Mouse (Mus musculus) T-cell, adult 2 months (primary cell): ENCODE data around the gene Sptbn1.

Experiments
- DNase-seq: peaks from one replicate; pipeline ENCODE4 v3.0.0; 2022; ENCODE audit warnings: low spot score

Gene Sptbn1

DNA sequence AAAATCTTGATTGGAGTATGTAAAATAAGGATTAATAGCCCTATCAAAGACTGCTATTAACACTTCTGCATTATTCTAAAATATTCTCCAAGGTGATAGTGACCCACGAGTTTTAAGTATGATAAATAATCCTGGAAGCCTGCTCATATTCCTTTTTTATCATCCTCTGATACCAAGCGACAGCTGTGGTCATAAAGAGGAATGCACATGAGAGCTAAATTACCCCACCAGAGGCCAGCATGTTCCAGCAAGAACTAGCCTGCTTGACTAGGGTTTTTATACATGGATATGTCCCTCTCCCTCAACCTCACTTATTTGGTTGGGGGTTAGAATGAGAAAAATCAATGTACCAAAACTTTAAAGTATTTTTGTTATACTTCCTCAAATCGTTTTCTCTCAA is 56.8 kb downstream of the Sptbn1 start:
- DNase-seq: no peak

DNA sequence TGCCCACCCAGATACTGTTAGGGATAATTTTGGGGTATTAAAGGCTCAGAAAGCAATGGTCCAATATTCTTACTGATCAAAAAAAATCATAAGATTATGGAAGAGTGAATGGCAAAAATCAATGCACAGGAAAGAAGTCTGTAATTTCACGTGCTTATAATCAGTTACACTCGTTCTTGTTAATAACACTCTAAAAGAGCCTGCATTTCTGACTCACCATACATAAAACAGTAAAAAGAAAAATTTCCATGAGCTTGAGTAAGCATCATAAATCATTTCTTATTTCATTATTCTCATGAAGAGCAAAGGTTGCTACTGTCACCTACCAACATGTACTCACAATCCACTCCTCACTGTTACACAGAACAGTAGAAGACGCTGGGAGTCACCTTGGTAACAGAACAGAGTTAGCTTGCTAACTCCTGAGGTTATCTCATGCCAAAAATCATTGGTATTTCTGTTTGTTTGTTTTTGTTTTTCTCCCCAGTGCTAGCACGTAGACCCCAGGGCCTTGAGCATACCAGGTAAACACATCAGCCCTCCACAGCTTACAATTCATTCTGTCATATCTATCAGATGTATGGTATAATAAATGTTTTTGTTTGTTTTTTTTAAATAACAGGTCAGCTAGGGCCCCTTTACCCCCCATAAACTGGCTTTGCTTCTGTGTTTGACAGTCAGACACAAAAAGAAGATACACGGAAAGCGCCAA is 57.7 kb downstream of the Sptbn1 start:
- DNase-seq: no peak

DNA sequence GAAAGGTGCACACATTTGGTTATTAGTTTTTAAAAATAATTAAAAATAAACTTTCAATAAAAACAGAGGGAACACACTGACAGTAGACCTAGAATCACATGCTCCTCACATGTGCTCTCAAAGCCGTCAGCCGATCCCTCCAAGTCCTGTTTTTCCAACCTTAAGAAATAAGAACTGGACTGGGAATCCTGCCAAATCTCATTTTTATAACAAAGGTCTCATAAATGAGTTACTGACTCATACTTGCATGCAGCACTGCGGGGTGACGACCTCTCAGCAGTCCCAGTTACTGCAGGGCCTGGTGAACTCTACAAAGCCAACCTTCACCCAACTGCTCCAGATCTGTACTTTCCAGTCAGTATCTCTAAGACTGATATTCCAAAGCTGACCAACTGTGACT is 58.5 kb downstream of the Sptbn1 start:
- no peak for DNase-seq

DNA sequence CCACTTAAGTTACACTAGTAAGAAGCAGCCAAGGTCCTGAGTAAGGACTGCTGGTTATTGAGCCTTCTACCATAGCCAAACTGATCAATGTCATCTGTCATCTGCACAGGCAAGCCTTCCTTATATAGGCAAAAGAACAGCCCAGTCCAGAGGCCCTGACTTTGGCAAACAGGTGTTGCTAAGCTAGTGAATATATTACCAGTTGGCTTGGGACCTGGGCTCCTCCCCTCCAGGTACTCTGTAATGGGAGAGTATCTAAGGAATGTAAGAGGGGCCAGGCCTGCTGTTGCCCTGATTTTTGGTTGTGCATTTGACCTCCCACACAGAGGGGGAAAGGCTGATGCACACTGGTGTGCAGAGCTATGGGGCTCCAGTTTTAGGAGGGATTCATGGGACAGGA is 63.6 kb downstream of the Sptbn1 start:
- DNase-seq: no peak

DNA sequence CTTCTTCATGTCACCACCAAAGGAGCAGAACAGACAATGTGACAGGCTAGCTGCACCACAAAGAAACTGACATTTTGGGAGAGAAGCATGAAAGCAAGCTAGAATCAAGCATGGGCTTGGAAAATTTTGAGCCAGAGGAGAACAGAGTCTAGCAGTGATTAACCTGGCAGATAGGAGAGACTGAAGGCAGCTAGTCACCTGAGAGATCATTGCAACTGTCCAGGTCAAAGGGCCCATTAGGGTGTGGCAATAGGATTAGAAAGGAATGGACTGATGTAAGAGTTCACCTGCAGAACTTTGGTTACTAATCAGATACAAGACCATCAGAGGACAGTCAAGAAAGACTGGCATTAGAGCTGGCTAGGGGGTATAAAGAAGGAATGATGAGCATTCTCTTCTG is 67.6 kb downstream of the Sptbn1 start:
- no peak for DNase-seq

DNA sequence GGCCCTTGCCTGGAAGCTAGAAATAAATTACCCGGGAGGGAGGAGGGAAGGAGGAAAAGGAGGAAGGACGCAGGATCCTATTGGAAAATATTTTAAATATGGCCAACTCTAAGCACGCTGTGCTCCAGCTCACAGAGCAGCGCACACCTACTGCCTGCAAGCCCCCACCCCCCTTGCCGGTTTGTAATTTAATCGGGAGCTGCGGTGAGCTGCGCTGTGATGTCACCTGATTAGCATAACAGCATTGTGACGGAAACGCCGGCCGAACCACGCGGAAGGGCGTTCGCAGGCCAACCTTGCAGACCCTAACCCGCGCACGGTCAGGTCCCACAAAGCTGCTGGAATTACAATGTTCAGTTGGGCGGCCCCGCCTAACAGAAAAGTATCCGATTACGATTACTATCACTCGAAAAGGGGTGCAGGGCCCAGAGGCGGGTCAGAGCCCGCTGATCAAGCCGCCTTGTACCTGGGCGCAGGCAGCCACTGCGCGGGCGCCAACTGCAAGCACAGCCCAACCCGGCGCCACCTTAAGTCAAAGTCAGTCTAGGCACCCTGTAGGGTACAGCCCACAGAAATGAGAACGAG is 69.8 kb downstream of the Sptbn1 start:
- peak; percentile 93 for DNase-seq

DNA sequence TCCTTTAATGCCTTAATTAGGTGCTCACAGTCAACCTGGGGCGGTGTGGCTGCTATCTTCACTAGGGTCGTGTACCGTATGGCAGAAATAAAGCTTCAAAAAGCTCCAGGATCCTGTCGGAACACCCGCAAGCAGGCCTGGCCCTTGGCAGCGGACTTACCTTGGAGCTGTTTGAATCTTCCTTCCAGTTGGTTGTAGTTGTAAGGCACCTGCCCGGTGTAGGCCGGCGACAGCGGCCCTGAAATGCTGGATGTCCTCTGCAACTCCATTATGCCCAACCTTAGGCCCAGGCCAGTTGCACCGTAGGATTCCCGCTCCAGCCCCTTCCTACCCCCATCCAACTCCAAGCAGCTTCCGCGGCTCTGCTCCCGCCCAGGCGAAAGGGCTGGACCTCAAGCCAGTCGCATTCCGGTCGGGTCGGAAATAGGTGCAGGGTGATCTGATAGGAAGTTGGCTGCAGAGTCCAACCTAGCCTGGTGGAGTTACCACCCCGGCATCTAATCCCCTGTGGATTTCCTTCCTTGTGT is 70.3 kb downstream of the Sptbn1 start:
- peak; percentile 30 for DNase-seq

DNA sequence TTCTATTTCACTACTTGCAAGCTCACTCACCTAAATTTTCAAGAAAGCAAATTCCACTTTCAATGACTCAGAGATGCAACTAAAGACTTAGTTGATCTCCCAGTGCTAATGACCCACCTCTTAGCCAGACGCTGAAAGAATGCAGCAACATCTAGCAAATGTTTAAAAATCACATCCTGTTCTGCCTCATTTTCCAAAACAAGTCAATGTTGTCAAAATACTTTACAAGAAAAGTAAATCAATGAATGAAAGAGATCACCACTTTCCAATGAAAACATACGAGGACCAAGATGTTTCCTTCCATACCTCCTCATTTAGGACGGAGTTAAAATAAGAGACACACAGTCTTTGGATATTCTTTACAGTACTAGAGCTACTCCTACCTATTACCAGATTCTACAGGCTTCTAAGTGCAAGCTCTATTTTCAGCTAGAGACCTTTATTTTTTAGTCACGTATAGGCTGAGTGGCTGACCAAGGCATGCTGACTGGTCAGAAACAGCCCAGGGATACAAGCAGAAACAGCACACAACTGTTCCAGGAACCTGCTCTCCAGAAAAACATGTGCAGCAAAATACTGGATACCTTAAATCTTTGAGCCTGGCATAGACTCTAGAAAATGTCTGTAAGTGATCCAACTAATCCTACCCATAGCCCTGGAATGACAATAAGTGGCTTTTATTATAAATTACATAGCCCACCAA is 71.5 kb downstream of the Sptbn1 start:
- no peak for DNase-seq

DNA sequence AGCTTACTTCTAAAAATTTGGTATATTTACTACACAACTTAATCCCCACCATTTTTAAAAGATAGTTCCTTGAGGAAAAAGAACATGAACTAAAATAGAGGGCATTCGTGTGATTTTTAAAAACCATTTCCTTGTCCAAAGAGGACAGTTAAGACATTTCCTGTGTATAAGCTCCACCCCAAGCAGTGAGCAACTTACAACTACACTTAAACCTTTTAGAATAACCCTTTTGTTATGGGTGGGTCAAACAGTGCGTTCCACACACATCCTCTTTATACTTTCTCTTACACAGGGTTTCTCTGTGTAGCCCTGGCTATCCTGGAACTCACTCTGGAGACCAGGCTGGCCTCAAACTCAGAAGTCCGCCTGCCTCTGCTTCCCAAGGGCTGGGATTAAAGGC is 72.2 kb downstream of the Sptbn1 start:
- DNase-seq: peak; percentile 35

DNA sequence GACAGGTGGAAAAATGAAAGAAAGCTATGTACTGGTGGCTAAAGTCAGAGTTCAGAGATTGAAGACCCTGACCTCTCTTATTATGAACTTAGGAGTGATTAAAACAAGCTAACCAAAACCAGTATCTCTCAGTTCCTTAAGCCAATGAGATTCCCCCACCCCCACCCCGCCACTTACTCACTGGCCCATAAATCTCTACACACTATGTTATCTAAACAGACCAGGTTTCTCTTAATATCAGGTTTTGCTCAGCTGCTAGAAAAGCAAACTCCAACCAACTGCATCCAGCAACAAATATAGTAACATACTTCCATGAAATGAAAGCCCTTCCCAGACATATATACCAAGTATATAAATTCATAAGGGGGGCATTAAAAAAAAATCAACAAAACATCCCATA is 73.2 kb downstream of the Sptbn1 start:
- no peak for DNase-seq

DNA sequence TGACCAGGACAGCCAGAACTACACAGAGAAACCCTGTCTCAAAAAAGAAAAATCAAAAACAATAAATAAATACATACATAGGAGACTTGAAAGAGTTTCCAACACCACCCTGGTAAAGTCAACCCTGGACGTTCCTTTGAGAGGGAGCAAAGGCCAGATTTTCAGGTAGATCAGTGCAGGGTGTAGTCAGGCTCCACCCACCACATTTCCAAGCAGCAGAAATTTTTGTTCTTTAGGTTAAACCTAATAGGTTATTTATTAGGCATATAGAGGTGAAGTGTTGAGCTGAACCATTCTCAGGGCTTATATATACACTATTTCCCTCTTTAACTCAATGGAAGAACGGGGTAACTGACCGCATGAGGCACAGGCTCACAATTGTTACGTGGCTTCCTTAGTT is 77.0 kb downstream of the Sptbn1 start:
- DNase-seq: no peak

DNA sequence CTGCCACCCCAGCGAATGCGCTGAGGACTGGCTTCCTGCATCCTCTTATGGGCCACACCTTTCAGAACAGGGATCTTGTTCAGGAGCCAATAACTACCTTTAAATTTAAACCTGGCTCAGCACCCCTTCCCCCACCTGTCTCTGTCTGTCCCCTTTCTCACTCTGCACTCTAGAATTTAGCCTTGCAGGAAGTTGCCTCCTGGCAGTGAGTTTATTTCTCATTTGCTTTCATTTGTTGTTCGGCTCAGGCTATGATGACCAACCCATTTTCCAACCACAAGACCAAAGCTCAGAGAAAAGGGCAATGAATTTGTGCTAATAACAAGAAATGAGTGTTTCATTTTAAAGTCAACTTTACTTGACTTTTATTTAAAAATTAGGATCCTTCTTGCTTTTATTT is 77.9 kb downstream of the Sptbn1 start:
- DNase-seq: no peak

DNA sequence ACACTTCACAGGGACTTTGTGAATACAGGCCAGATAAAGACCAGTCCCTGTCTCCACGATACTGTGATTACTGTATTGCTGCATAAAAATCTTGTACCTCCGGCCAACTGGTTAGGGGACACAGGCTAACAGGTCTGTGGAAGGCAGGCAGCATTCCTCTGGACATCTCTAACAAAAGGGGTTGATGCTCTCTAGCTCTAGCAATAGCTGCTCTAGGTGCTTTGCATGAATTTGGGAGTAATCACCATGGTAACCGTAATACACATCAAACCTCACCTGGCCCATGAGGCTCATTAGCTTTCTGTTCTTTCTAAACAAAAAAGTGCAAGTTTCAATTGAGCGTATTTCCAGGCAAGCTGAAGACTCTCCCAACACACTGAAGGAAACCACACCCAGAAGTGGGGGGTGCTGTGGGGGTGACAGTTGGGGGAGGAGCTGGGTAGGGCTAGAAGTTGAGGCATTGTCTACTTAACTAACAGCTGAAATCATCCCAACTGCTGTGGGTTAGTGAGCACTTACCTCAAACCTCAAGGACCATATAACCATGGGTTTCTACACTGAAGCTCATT is 81.0 kb downstream of the Sptbn1 start:
- DNase-seq: peak; percentile 75

DNA sequence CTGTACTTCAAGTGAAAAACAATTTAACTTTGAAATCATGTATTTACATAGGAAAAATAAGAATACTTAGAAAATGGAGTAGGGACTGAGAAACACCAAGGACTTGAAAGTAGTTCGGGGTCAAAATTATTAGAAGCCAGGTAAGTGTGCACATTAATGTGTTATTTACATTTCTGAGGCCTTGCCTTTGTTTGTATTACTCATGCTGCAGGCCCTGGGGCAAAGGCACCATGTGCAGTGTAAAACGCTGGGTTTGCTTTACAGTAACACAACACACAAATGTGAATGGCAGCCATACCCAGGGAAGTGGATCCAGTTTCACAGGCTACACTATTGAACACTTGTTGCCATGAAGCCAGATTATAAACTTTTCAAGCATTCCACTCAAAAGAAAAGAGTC is 83.4 kb downstream of the Sptbn1 start:
- no peak for DNase-seq

DNA sequence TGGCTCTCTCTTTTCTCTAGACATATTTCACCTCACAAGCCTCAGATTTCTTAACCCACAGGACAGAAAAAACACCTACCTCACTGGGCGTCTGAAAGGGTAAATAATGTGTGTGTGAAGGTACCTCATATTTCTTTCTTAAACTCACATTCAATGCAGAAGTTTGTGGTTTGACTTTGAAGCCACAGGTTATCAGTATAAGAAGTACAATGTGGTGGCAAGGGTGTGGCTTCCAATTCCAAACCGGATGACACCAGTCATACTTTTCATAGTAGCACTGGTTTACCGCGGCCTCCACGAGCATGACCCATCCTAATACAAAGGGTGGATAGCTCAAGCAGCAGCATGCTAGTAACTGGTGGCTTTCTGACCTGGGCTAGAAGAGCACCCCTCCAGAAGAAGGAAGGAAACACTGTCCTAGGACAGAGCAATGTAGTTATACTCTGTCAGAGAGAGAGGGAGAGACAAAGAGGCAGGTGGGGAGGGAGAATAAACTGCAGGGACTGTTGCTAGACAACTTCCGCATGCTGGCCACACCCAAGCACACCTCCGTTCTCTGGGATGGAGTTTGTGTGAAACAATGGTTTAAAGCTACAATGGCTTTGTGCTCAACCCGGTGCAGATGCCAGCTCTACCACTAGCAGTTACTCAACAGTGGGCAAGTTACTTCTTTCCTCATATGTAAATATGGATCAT is 85.1 kb downstream of the Sptbn1 start:
- peak; percentile 85 for DNase-seq

DNA sequence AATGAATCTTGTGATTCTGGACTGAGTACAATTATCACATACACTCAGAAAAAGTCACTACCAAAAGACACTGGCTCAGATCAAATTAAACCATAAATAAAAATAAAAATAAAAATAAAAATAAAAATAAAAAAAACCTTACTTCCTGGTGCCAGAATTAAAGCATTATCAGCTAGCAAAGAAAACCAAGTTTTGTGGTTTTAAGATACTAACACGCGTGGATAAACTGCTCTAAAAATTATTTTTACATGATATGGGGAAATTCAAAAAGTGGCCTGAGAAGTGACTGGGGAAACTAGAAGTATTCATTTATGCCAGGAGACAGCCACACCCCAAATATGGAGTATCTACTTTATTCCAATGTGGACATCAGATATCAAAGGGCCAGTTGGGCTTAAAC is 89.8 kb downstream of the Sptbn1 start:
- no peak for DNase-seq

DNA sequence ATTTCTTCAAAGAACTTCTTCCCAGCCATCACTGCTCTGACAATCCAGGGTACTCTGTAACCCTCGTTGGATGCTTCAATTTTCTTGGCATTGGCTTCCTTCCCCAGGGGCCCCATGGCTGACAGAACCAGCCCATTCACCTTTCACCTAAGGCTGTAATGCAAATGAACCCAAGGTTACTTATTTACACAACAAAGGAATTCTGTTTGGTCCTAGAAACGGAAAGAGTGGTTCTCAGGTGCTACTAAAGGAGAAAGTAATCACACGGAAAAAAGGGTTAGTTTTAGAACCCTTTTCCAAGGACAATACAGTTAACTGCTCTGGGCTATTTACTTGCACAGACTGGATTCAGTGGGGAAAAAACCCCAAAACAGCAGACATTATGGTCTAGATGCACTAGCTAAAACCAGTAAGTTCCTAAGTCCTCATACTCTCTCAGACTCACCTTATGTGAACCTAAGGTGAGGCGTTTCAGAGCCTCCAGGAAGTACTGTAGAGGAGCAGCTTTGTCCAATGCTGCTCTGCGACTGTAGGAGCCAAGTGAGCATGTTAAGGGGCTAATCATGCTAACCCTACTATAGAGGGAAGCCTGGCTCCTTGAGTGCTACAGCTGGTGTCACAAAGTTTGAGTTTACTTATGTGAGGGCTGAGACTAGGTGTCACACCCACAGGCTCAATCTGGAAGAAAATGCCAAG is 90.7 kb downstream of the Sptbn1 start:
- DNase-seq: no peak

DNA sequence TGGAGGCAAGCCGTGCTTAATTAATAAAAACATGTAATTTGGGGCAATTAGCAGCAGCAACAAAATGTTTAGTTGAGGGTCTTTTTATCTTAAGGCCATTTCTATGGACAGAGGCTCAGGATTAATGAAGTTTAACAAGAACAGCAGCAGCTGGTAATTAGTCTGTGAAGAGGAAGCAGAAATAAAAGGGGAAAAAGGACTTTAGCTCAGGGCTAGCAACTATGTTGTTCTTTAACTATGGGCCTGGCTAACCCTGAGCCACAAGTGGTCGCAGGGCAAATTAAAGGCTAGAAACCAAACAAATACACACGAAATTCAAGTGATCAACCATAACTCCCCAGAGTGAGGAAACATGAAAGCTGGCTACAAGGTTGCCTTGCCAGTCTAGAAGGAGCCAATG is 91.9 kb downstream of the Sptbn1 start:
- DNase-seq: no peak

DNA sequence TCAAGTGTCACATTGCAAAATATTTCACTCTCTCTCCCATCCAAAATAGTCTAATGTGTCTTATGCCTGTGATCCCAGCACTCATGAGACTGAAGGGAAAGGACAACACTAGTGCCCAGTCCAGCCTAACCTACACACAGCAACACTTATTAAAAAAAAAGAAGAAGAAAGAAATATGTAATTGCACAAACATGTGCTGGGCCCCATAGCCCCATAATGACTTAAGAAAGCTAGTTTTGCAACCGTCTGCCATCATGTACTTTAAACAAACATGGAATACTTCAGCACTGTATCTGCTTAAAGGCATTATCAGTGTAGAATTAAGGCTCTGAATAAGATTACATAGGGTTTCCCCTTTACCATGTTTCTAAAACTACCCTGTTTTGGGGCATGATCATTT is 92.4 kb downstream of the Sptbn1 start:
- DNase-seq: no peak

DNA sequence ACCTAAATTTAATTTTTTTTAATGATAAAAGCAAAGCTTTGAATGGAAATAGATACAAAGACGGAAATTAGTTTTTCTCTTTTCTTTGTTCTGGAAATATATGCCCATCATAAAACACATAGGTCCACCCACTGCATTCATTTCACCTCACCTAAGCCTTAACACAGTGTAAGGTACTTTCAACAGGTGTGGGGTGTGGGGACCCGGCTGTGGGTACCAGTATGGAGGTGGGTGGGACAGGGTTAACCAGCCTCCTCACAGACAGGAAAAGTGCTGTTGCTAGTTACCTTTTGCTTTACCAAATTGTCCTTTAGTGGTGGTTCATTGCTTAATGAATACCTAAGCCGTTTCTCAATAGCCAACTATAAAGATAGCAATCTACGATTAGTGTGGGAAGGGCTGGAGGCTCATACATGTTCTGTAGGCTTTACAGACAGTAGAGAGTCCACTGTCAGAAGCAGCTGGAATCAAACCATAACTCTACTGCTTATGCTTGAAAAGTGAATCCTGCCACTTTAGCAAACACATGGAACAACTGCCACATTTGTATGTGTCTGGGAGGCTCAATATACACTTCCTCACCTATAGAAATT is 96.3 kb downstream of the Sptbn1 start:
- DNase-seq: no peak

DNA sequence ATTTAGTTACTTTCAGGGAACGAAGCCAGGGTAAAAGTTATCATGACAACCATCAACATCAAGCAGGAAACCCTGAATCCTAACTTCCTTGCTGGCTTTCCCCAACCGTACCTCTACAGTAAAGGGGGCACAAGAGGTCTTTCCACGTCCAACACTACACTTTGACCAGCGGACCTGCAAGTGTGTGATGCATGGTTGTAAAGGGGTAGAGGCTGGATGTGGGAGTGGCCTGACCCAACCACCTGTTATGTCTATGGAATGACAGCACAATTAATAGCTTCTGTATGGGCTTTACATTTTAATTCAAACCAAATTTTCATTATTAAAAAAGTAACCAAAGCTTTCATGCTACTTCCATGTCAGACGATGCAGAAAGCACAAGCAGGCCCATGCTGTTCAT is 96.8 kb downstream of the Sptbn1 start:
- no peak for DNase-seq
